Mouse (Mus musculus): ENCODE results near the gene Rwdd2b. TPM values are rescaled to one million over a fixed set of nuclear protein-coding genes. Genes with fewer than 3 reads are reported as not detected.

The Rwdd2b gene
- polyA plus RNA-seq, 1 experiment from 2014 or later = 4.2 TPM

DNA sequence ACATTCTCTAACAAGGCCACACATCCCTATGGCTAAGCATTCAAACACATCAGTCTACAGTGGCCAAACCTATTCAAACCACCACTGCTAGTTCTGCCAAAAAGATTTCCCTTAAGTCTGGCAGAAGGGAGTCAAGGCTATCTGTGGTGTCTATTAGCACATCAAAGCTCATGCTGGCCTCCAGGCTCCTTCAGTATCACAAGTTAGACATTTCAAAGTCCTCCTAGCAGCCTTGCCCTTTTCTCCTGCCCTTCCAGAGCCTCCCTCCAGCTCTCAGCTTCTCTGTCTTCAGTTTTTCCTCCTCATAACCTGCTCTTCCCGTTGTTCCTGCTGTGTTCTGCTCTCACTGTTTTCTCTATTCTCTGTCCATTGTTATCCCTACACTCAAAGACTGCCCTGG, 3.7 kb upstream of the Rwdd2b start:
- H3K27ac ChIP-seq (replicated peaks) = no peak overlapping the region
- H3K4me2 ChIP-seq = no peak overlapping the region
- WGBS (ENCODE audit: insufficient replicate concordance) = 21% methylated on average over 1 of the region's 1 CpGs
- H3K27me3 ChIP-seq = no peaks in the 10 kb centered on the region
- ATAC-seq (ENCODE audit: insufficient read depth) = no peak
- H3K4me1 ChIP-seq (replicated peaks) = peaks cover 19% of the 10 kb centered on the region
- no peak overlapping the region for H3K9ac ChIP-seq
- H3K4me3 ChIP-seq (replicated peaks) = no peak overlapping the region
- no peaks in the 10 kb centered on the region for H3K9me3 ChIP-seq (replicated peaks)
- no peaks in the 10 kb centered on the region for H3K36me3 ChIP-seq (replicated peaks)

GRCm38 (mm10) chr16:87443245-87443644, 2.9 kb upstream of the Rwdd2b start:
- no peak for ATAC-seq (ENCODE audit: insufficient read depth)
- Histone ChIP-seq H3K4me1 (replicated peaks) (peaks cover 19% of the 10 kb centered on the region), H3K9ac (no peak overlapping the region)

GRCm38 (mm10) chr16:87442291-87442690, 1.9 kb upstream of the Rwdd2b start:
- Histone ChIP-seq H3K9ac (no peak overlapping the region), H3K4me2 (no peak overlapping the region), H3K4me3 (replicated peaks) (no peak overlapping the region), H3K27ac (replicated peaks) (no peak overlapping the region), H3K9me3 (replicated peaks) (no peaks in the 10 kb centered on the region), H3K27me3 (no peaks in the 10 kb centered on the region), H3K36me3 (replicated peaks) (no peaks in the 10 kb centered on the region), H3K4me1 (replicated peaks) (peaks cover 19% of the 10 kb centered on the region)
- ATAC-seq (ENCODE audit: insufficient read depth) = no peak
- 51% methylated on average over 5 of the region's 5 CpGs for WGBS (ENCODE audit: insufficient replicate concordance)

More at GRCm38 (mm10) chr16:87443245-87443644, 2.9 kb upstream of the Rwdd2b start:
- H3K27ac ChIP-seq (replicated peaks) = no peak overlapping the region
- no peaks in the 10 kb centered on the region for H3K9me3 ChIP-seq (replicated peaks)
- H3K4me3 ChIP-seq (replicated peaks) = no peak overlapping the region
- no peak overlapping the region for H3K4me2 ChIP-seq
- H3K36me3 ChIP-seq (replicated peaks) = no peaks in the 10 kb centered on the region
- H3K27me3 ChIP-seq = no peaks in the 10 kb centered on the region

- Histone ChIP-seq H3K9me3 (replicated peaks) (no peaks in the 10 kb centered on the region), H3K36me3 (replicated peaks) (no peaks in the 10 kb centered on the region), H3K27me3 (no peaks in the 10 kb centered on the region), H3K4me1 (replicated peaks) (peaks cover 19% of the 10 kb centered on the region), H3K27ac (replicated peaks) (no peak overlapping the region), H3K4me3 (replicated peaks) (peak overlapping the region; percentile 80), H3K4me2 (peak overlapping the region; percentile 76), H3K9ac (peak overlapping the region; percentile 76)
- ATAC-seq (ENCODE audit: insufficient read depth) = no peak
- WGBS (ENCODE audit: insufficient replicate concordance) = 7% methylated on average over 9 of the region's 9 CpGs
Observed at GRCm38 (mm10) chr16:87441089-87441488, 716 bp upstream of the Rwdd2b start.

DNA sequence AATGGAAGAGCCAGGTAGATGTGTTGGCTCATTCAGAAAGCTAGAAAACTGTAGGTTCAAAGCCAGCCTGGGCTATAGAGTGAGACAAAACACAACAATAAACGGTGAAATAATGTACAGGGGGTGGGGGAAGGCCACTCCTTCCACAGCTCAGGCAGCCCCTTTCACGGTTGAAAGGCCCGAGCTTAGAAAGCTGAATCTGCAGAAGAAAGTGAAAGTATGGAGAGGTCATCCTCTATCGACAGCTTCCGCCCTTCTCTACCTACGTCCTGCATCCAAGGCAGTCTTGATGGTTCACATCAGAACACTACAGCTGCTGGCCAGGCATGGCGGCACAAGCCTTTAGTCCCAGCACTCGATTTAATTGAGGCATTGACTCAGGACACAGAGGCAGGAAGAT, 1.7 kb downstream of the Rwdd2b start:
- ATAC-seq (ENCODE audit: insufficient read depth) = no peak
- 74% methylated on average over 8 of the region's 8 CpGs for WGBS (ENCODE audit: insufficient replicate concordance)
- H3K27me3 ChIP-seq = no peaks in the 10 kb centered on the region
- H3K4me2 ChIP-seq = no peak overlapping the region
- H3K36me3 ChIP-seq (replicated peaks) = no peaks in the 10 kb centered on the region
- H3K4me3 ChIP-seq (replicated peaks) = no peak overlapping the region
- no peak overlapping the region for H3K27ac ChIP-seq (replicated peaks)
- H3K9ac ChIP-seq = no peak overlapping the region
- peaks cover 19% of the 10 kb centered on the region for H3K4me1 ChIP-seq (replicated peaks)
- no peaks in the 10 kb centered on the region for H3K9me3 ChIP-seq (replicated peaks)

GRCm38 (mm10) chr16:87437096-87437495, 3.3 kb downstream of the Rwdd2b start:
- Histone ChIP-seq H3K27me3 (no peaks in the 10 kb centered on the region), H3K36me3 (replicated peaks) (no peaks in the 10 kb centered on the region), H3K27ac (replicated peaks) (no peak overlapping the region), H3K9ac (no peak overlapping the region), H3K9me3 (replicated peaks) (no peaks in the 10 kb centered on the region), H3K4me1 (replicated peaks) (peaks cover 23% of the 10 kb centered on the region), H3K4me3 (replicated peaks) (no peak overlapping the region), H3K4me2 (no peak overlapping the region)
- 86% methylated on average over 21 of the region's 21 CpGs for WGBS (ENCODE audit: insufficient replicate concordance)
- ATAC-seq (ENCODE audit: insufficient read depth) = no peak

- Histone ChIP-seq H3K9me3 (replicated peaks) (no peaks in the 10 kb centered on the region), H3K9ac (no peak overlapping the region), H3K4me3 (replicated peaks) (no peak overlapping the region), H3K4me2 (no peak overlapping the region), H3K27me3 (no peaks in the 10 kb centered on the region), H3K27ac (replicated peaks) (no peak overlapping the region), H3K36me3 (replicated peaks) (no peaks in the 10 kb centered on the region), H3K4me1 (replicated peaks) (peaks cover 23% of the 10 kb centered on the region)
- WGBS (ENCODE audit: insufficient replicate concordance) = 71% methylated on average over 13 of the region's 13 CpGs
- ATAC-seq (ENCODE audit: insufficient read depth) = no peak
Observed at GRCm38 (mm10) chr16:87435411-87436205, 4.8 kb downstream of the Rwdd2b start.

GRCm38 (mm10) chr16:87434946-87435345, 5.4 kb downstream of the Rwdd2b start:
- Histone ChIP-seq H3K27me3 (no peaks in the 10 kb centered on the region), H3K4me2 (no peak overlapping the region), H3K36me3 (replicated peaks) (no peaks in the 10 kb centered on the region), H3K9me3 (replicated peaks) (no peaks in the 10 kb centered on the region), H3K27ac (replicated peaks) (no peak overlapping the region), H3K4me3 (replicated peaks) (no peak overlapping the region), H3K4me1 (replicated peaks) (peaks cover 29% of the 10 kb centered on the region), H3K9ac (no peak overlapping the region)
- no peak for ATAC-seq (ENCODE audit: insufficient read depth)
- 64% methylated on average over 6 of the region's 6 CpGs for WGBS (ENCODE audit: insufficient replicate concordance)

DNA sequence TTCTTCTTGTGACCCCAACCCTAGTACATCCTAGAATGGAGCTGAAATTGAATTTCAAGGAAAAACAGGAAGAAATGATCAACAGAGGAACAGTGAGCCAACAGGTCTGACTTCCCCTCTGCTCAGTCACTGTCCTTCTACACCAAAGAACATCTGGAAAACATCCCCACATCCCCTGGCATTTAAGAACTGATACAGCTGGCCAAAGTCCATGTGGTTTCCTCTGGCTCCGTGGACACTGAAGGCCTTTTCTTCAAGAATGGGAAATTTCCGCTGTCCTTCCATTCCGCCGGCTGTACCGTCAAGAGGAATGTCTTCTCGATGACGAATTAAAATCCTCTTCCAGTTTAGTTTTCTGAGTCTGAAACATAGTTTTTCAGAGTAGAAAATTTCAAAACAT, 6.1 kb downstream of the Rwdd2b start:
- Histone ChIP-seq H3K27me3 (no peaks in the 10 kb centered on the region), H3K4me1 (replicated peaks) (peaks cover 25% of the 10 kb centered on the region), H3K36me3 (replicated peaks) (no peaks in the 10 kb centered on the region), H3K9ac (no peak overlapping the region), H3K4me2 (no peak overlapping the region), H3K27ac (replicated peaks) (no peak overlapping the region), H3K4me3 (replicated peaks) (no peak overlapping the region), H3K9me3 (replicated peaks) (no peaks in the 10 kb centered on the region)
- no peak for ATAC-seq (ENCODE audit: insufficient read depth)
- 85% methylated on average over 7 of the region's 7 CpGs for WGBS (ENCODE audit: insufficient replicate concordance)

DNA sequence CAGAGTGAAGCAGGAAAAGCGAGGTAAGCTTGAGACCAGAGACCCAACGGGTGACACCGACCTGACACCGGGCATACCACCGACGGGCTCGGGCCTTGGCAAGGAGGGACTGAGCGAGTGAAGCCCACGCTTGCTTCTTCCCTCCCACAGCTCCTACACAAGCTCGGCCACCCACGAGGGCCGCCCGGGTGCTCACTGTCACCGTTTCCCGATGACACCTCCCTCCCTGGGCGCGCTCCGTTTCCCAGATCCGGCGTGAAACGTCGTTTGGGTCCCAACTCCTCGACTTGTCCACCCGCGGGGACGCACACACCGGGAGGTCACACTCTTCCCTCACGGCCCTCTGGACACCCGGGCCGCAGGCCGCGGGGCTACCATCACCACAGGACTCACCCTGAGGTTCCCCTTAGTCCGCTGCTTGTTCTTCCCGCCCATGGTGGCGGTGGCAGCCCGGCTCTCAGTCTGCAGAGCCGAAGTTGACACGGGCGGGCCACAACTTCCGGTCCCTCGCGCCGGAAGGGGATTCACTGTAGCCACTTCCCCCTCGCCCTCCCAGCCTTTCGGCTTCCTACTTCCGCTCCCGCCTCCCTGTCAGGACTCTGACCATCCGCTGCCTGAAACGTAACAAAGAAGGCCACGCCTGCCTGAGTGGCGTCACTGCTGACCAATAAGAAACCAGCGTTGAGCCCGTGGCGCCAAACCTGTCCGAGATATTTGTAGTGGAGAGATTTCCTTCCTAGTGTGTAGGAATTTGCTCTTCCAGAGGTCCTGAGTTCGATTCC, 8.1 kb downstream of the Rwdd2b start, which contains the start of gene Ltn1:
Gene Ltn1, minus strand, starts transcription at position 580 of the 782 bp plus-strand sequence.
- no peaks in the 10 kb centered on the region for H3K9me3 ChIP-seq (replicated peaks)
- H3K4me3 ChIP-seq (replicated peaks) = peak within 1 kb of the TSS; percentile 78
- WGBS (ENCODE audit: insufficient replicate concordance) = under 1% methylated on average over 56 of the region's 56 CpGs
- peak within 1 kb of the TSS; percentile 70 for H3K27ac ChIP-seq (replicated peaks)
- H3K4me2 ChIP-seq = peak within 1 kb of the TSS; percentile 82
- peak within 1 kb of the TSS; percentile 78 for H3K9ac ChIP-seq
- peaks cover 25% of the 10 kb centered on the region for H3K4me1 ChIP-seq (replicated peaks)
- peak; percentile 99 for ATAC-seq (ENCODE audit: insufficient read depth)
- H3K27me3 ChIP-seq = no peaks in the 10 kb centered on the region
- H3K36me3 ChIP-seq (replicated peaks) = no peaks in the 10 kb centered on the region

GRCm38 (mm10) chr16:87427516-87427915, 12.9 kb downstream of the Rwdd2b start:
- ATAC-seq (ENCODE audit: insufficient read depth) = no peak
- WGBS (ENCODE audit: insufficient replicate concordance) = 81% methylated on average over 8 of the region's 8 CpGs

More at GRCm38 (mm10) chr16:87427516-87427915, 12.9 kb downstream of the Rwdd2b start:
- H3K9me3 ChIP-seq (replicated peaks) = no peaks in the 10 kb centered on the region
- H3K4me3 ChIP-seq (replicated peaks) = no peak overlapping the region
- H3K9ac ChIP-seq = no peak overlapping the region
- no peak overlapping the region for H3K4me2 ChIP-seq
- peaks cover 45% of the 10 kb centered on the region for H3K36me3 ChIP-seq (replicated peaks)
- H3K27ac ChIP-seq (replicated peaks) = no peak overlapping the region
- H3K27me3 ChIP-seq = no peaks in the 10 kb centered on the region
- H3K4me1 ChIP-seq (replicated peaks) = peaks cover 21% of the 10 kb centered on the region
